Mouse (Mus musculus): ENCODE measurements at regions not wholly inside any gene's neighbourhood (a gene's known extent, or its start where the extent isn't known, plus 50 kb on each side); places are given as distances from the start of the nearest gene placed in this dataset.
A peak's percentile ranks its signal among the peaks of the same experiment; 100 is the strongest.

DNA sequence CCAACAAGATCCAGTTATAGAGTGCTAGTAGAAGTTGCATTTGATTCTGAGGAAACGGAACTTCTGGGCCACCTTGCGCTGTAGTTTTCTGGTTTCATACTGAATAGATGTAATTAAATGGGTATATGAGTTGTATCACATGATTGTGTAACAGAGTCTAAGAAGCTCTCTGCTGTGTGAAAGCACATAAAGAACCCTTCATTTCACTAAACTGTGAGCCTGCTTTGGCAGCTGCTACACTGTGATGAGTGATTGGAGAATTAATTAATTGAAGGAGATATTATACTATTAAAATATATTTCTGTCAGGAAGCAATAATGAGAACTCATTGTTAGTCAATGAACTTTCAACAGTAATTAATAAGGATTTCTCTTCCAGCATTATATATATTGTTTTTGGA is 369.8 kb upstream of the Fbxo33 start:
- no peak for DNase-seq (ENCODE audit: low spot score)

GRCm38 (mm10) chr12:59582587-59582986 is 363.1 kb upstream of the Fbxo33 start:
- no peak for DNase-seq (ENCODE audit: low spot score)

DNA sequence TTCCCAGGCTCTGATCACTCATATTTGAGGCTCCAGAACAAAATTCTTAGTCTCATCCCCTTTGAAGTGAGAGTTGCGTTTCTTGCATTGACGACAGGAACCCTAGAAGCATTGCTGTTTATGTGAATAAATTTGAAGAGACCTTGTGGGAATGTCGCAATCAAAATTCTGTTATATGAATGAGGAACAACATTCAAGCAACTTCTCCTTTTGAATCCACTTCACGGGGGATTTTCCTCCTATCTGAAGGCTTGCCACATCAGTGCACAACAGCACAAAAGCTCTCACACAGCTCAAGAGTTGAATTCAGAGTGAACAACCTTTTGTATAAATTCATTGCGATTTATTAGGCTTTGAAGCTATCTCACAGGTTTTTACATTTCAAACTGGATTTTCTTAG is 360.2 kb upstream of the Fbxo33 start:
- no peak for DNase-seq (ENCODE audit: low spot score)

DNA sequence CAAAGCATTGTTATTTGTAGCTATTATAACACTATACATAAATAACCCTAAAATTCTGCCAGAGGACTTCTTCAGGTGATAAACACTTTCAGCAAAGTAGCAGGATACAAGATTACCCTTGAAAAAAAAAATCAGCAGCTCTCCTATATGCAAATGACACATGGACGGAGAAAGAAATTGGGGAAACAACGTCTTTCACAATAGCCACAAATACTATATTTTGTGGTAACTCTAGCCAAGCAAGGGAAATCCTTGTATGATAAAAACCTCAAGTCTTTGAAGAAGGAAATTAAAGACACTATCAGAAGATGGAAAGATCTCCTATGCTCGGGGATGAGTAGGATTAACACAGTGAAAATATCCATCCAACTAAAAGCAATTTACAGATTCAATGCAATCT is 344.4 kb upstream of the Fbxo33 start:
- no peak for DNase-seq (ENCODE audit: low spot score)

GRCm38 (mm10) chr12:59539788-59540187 is 320.3 kb upstream of the Fbxo33 start:
- no peak for DNase-seq (ENCODE audit: low spot score)

- no peak for DNase-seq (ENCODE audit: low spot score)
Observed at GRCm38 (mm10) chr12:59530521-59530920, 311.0 kb upstream of the Fbxo33 start.

DNA sequence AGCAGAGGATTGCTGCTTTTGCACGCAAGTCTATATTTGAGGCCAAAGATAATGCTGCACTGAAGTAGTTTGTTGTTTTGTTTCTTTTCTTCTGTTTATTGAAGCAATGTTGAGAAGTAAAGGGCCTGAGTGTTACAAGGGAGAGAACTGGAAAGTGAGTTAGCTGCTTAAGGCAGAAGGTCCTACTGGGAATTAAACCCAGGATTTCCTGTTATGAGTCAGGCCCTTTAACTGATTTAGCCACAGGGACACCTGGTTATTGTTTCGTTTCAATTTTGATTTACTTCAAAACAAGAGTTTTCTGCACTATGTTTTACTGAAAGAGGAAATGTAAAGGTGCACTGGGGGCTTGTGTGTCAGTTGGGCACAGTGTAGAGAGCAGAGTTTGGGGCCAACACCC is 303.8 kb upstream of the Fbxo33 start:
- no peak for DNase-seq (ENCODE audit: low spot score)

GRCm38 (mm10) chr12:59521946-59522345 is 302.4 kb upstream of the Fbxo33 start:
- DNase-seq (ENCODE audit: low spot score) = no peak

GRCm38 (mm10) chr12:59509857-59510256 is 290.3 kb upstream of the Fbxo33 start:
- DNase-seq (ENCODE audit: low spot score) = no peak

GRCm38 (mm10) chr12:59509175-59509574 is 289.6 kb upstream of the Fbxo33 start:
- no peak for DNase-seq (ENCODE audit: low spot score)

DNA sequence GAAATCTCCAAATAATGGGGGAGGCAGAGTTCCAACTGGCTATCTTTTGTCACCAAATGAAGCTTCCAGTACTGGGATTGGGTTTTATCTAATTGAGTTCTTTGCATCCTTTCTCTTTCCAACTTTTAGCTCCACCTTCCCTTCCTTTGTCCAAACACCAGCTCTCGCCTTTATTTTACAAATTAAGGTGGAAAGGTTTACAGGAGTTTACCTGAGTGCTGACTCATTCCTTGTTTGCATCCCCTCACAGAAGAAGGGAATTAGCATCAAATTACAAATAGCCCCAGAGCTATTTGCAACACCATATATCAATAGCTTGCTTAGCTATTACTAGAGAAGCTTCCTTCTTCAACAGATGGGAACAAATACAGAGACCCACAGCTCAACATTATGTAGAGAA is 287.9 kb upstream of the Fbxo33 start:
- no peak for DNase-seq (ENCODE audit: low spot score)

DNA sequence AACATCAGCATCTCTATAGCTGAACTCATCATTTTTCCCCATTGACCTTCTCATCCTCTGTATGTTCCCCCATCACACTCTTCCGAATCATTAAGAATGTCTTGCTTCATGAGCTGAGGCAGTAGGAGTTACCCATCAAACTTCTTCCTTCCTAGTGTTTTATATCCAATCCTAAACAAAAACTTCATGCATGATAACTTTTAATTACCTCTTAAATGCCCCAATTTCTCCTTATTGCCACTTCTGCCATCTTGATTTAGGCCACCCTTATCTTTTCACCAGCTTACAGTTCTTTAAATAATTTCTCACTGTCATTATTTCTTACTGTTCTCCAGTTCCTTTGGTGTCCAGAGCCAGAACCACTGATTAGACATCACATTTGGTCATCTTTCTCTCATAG is 277.9 kb upstream of the Fbxo33 start:
- no peak for DNase-seq (ENCODE audit: low spot score)

DNA sequence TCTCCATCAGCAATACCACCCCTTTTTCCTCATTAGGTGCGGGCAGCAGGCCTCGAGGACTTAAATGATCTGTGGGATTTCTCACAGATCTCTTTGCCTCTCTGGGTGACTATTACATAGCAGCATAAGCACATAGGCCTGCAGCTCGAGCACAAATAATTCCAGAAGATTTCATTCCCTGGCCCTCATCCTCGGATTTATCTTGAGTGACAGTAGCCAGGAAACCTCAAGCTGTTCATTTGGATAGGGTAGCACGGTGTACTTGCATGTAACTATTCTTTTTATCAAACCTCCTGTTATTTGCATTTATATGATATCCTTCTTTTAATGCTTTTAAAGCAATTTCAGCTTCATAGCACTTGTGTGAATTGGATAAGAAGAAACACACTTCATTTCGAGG is 268.5 kb upstream of the Fbxo33 start:
- no peak for DNase-seq (ENCODE audit: low spot score)

GRCm38 (mm10) chr12:59487507-59487906 is 268.0 kb upstream of the Fbxo33 start:
- DNase-seq (ENCODE audit: low spot score) = no peak

DNA sequence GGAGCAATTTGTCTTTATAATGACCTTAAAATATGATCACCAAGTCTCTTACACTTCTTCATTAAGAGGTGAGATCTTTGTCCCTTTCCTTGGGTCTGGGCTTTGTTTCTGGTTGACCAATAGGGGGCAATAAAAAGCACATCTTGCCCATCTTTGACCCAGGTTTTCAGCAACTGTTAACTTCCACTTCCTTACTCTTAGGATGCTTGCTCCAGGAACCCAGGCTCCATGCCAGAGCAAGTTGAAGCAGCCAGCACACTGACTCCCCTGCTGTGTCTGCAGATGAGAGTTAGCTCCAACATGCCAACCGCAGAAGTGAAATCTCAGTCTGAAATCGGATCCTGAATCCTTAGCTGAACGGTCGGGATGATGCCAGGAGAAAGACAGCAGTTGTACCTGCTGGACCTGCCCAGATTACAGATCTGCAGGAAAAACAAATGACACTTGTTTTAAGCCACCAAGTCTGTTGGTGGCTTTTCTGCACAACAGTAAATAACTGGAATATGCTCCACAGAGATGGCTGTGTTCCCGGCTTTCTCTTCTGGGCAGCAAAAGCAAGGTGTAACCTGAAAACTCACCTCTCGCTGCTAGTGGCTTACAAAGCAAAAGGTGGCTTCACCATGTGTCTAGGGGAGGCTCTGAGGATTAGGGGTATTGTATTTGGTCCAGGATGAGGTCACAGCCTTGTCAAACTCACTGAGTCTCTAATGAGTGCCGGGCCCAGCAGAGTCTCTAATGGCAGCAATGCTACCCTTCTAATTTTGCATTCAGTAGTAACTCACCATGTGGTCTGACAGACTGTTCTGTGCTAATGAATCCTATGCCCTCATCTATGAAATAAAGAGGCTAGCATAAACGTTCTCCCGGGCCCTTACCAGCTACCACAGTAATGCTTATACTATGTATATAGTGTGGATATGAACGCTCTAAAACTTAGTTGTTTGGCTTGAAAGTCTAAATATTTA is 241.8 kb upstream of the Fbxo33 start:
- no peak for DNase-seq (ENCODE audit: low spot score)

DNA sequence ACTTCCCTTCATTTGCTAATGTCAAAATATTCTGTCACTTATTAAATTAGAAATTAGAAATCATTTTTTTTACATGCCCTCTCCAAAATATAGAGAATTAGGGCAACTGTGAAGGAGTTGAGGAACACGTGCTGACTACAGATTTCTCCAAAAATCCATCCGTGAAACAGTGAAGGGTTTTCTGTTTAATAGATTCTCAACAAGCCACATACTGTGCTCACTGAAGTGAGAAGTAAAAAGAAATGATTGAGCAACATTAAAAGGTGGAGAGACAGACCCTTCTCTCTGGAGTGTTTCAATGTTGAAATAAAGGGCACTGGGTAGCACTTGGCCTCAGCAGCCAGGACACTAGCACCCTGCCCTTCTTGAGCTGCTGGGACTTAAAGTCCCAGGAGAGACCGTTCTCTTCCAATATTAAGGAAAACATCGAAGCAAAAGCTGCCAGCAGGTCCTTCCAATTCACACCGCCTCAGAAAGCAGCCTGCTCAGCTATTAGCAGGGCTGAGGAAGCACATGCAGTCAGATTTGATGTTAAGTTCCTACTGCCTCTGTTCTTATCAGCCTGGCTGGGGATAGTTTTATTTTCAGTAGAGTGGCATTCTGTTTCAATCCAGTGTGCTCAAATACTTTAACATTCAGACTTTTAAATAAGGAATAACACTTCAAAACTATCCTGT is 236.8 kb upstream of the Fbxo33 start:
- no peak for DNase-seq (ENCODE audit: low spot score)

GRCm38 (mm10) chr12:59415051-59415450 is 195.5 kb upstream of the Fbxo33 start:
- DNase-seq (ENCODE audit: low spot score) = no peak

- no peak for DNase-seq (ENCODE audit: low spot score)
Observed at GRCm38 (mm10) chr12:59411491-59411890, 192.0 kb upstream of the Fbxo33 start.

GRCm38 (mm10) chr12:59391103-59391502 is 171.6 kb upstream of the Fbxo33 start:
- DNase-seq (ENCODE audit: low spot score) = no peak

- peak; percentile 42 for DNase-seq (ENCODE audit: low spot score)
Observed at GRCm38 (mm10) chr12:59382812-59383211, 163.3 kb upstream of the Fbxo33 start.

GRCm38 (mm10) chr12:59341586-59341985 is 122.1 kb upstream of the Fbxo33 start:
- DNase-seq (ENCODE audit: low spot score) = no peak

- no peak for DNase-seq (ENCODE audit: low spot score)
Observed at GRCm38 (mm10) chr12:59330753-59331152, 111.2 kb upstream of the Fbxo33 start.

GRCm38 (mm10) chr12:59312703-59313102 is 93.2 kb upstream of the Fbxo33 start:
- no peak for DNase-seq (ENCODE audit: low spot score)

Measured in urinary bladder, postnatal 25 days (tissue).